In the genomic region with DNA sequence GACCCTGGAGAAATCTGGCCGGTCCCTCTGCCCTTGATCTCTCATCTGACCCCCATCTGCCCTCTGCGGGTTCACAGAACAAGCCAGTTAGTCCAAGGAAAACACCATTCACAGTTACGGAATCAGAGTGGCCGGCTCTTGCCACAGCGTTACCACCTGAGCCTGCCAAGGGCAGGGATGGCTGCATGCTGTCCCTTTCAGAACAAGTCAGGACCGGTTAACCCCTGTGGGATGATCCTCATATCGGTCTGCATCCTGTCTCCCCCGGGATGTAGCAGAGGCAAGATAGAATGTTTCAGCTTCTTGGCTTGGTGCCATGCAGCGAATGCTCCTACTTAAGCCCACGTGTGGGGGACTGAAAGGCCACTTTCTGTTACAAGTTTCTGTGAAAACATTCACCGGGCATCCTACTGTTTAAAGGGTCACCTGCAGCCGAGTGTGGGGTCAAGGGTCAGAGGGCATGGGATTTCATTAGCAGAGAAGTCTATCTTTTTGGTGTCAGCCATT, we compare ENCODE assay signal across 8 mouse cellular contexts. TPM values are rescaled to one million over a fixed set of nuclear protein-coding genes. Genes with fewer than 3 reads are reported as not detected.
DNase-seq lines count a peak whose midpoint lies in the region; ATAC-seq and TF ChIP-seq lines count a peak whose summit lies in the region.

No protein-coding gene starts in this region.

- ATAC-seq in forebrain, embryonic 14.5 days: no peak
- no peak for ATAC-seq in forebrain, postnatal 0 days
- no peak for ATAC-seq in embryonic facial prominence, embryonic 12.5 days (ENCODE audit: insufficient number of reproducible peaks, insufficient read depth, low FRiP score, low TSS enrichment)
- ATAC-seq in midbrain, embryonic 11.5 days (ENCODE audit: low FRiP score): no peak
- no peak for ATAC-seq in lung, postnatal 0 days

- DNase-seq in forebrain, embryonic 14.5 days (ENCODE audit: low spot score): peak; percentile 53
- DNase-seq in forebrain, postnatal 0 days: no peak
- peak; percentile 54 for DNase-seq in kidney, adult 9 months
- DNase-seq in midbrain, embryonic 11.5 days (ENCODE audit: low spot score, missing footprints): peak; percentile 90
- no peak for DNase-seq in thymus, postnatal 4 days
- no peak for DNase-seq in lung, postnatal 0 days (ENCODE audit: low spot score)
- DNase-seq in cerebellum, adult 11 months: no peak

- H3K9me3 ChIP-seq in forebrain, embryonic 14.5 days (replicated peaks; ENCODE audit: control insufficient read depth, low read length): no peaks in the 10 kb centered on the region
- H3K9me3 ChIP-seq in forebrain, postnatal 0 days (ENCODE audit: low read length): no peaks in the 10 kb centered on the region
- H3K9me3 ChIP-seq in embryonic facial prominence, embryonic 12.5 days: no peaks in the 10 kb centered on the region
- H3K9me3 ChIP-seq in midbrain, embryonic 11.5 days (ENCODE audit: control insufficient read depth, low read length): no peaks in the 10 kb centered on the region
- no peaks in the 10 kb centered on the region for H3K9me3 ChIP-seq in lung, postnatal 0 days (ENCODE audit: low read length)

- H3K4me1 ChIP-seq in forebrain, embryonic 14.5 days (ENCODE audit: control insufficient read depth, insufficient read depth, low read length): peaks cover 7% of the 10 kb centered on the region
- no peaks in the 10 kb centered on the region for H3K4me1 ChIP-seq in forebrain, postnatal 0 days (ENCODE audit: insufficient read depth)
- H3K4me1 ChIP-seq in embryonic facial prominence, embryonic 12.5 days: peaks cover 29% of the 10 kb centered on the region
- peaks cover 23% of the 10 kb centered on the region for H3K4me1 ChIP-seq in midbrain, embryonic 11.5 days (ENCODE audit: control insufficient read depth, insufficient read depth, low read length)
- H3K4me1 ChIP-seq in lung, postnatal 0 days (ENCODE audit: insufficient read depth, low read depth, low read length): no peaks in the 10 kb centered on the region

- H3K4me3 ChIP-seq in forebrain, embryonic 14.5 days (ENCODE audit: low read depth, low read length): no peak overlapping the region
- H3K4me3 ChIP-seq in forebrain, postnatal 0 days (ENCODE audit: low read depth, low read length): no peak overlapping the region
- no peak overlapping the region for H3K4me3 ChIP-seq in embryonic facial prominence, embryonic 12.5 days
- no peak overlapping the region for H3K4me3 ChIP-seq in midbrain, embryonic 11.5 days (ENCODE audit: low read depth, low read length)
- no peak overlapping the region for H3K4me3 ChIP-seq in lung, postnatal 0 days (ENCODE audit: low read depth, low read length)

- no peak for TF ChIP-seq CTCF in forebrain, postnatal 0 days (IDR thresholded peaks at IDR 0.05; ENCODE audit: low read depth)
- no peak for TF ChIP-seq CTCF in lung, postnatal 0 days (IDR thresholded peaks at IDR 0.05)

- no peak overlapping the region for H3K27ac ChIP-seq in forebrain, embryonic 14.5 days (ENCODE audit: low read depth, low read length)
- no peak overlapping the region for H3K27ac ChIP-seq in forebrain, postnatal 0 days (ENCODE audit: low read depth, low read length)
- no peak overlapping the region for H3K27ac ChIP-seq in embryonic facial prominence, embryonic 12.5 days
- H3K27ac ChIP-seq in midbrain, embryonic 11.5 days (ENCODE audit: low read depth, low read length): no peak overlapping the region
- no peak overlapping the region for H3K27ac ChIP-seq in lung, postnatal 0 days (ENCODE audit: low read length)

- H3K9ac ChIP-seq in forebrain, embryonic 14.5 days (ENCODE audit: low read length): no peak overlapping the region
- no peak overlapping the region for H3K9ac ChIP-seq in forebrain, postnatal 0 days
- no peak overlapping the region for H3K9ac ChIP-seq in embryonic facial prominence, embryonic 12.5 days
- no peak overlapping the region for H3K9ac ChIP-seq in midbrain, embryonic 11.5 days (ENCODE audit: low read length)
- no peak overlapping the region for H3K9ac ChIP-seq in lung, postnatal 0 days (replicated peaks; ENCODE audit: low read depth)

- H3K36me3 ChIP-seq in forebrain, embryonic 14.5 days (ENCODE audit: control insufficient read depth, insufficient read depth, low read length): no peaks in the 10 kb centered on the region
- H3K36me3 ChIP-seq in forebrain, postnatal 0 days (ENCODE audit: insufficient read depth): no peaks in the 10 kb centered on the region
- peaks cover 11% of the 10 kb centered on the region; the same call in 1 of the 2 replicates for H3K36me3 ChIP-seq in embryonic facial prominence, embryonic 12.5 days
- no peaks in the 10 kb centered on the region for H3K36me3 ChIP-seq in midbrain, embryonic 11.5 days (ENCODE audit: control insufficient read depth, insufficient read depth, low read length)
- H3K36me3 ChIP-seq in lung, postnatal 0 days (ENCODE audit: insufficient read depth, low read length): no peaks in the 10 kb centered on the region

- TF ChIP-seq EP300 in lung, postnatal 0 days (IDR thresholded peaks at IDR 0.05): no peak

- no peak overlapping the region for H3K4me2 ChIP-seq in forebrain, embryonic 14.5 days (ENCODE audit: low read length)
- no peak overlapping the region for H3K4me2 ChIP-seq in forebrain, postnatal 0 days (ENCODE audit: low read depth)
- peak overlapping the region; percentile 98 for H3K4me2 ChIP-seq in embryonic facial prominence, embryonic 12.5 days (replicated peaks)
- no peak overlapping the region for H3K4me2 ChIP-seq in midbrain, embryonic 11.5 days
- no peak overlapping the region for H3K4me2 ChIP-seq in lung, postnatal 0 days (replicated peaks; ENCODE audit: low read depth, low read length)

- 11% methylated on average over 12 of the region's 12 CpGs for WGBS in forebrain, embryonic 14.5 days
- WGBS in forebrain, postnatal 0 days: 12% methylated on average over 12 of the region's 12 CpGs
- WGBS in embryonic facial prominence, embryonic 12.5 days: 10% methylated on average over 12 of the region's 12 CpGs
- 4% methylated on average over 12 of the region's 12 CpGs for WGBS in midbrain, embryonic 11.5 days
- 7% methylated on average over 12 of the region's 12 CpGs for WGBS in lung, postnatal 0 days

- peaks cover 34% of the 10 kb centered on the region for H3K27me3 ChIP-seq in forebrain, embryonic 14.5 days (replicated peaks; ENCODE audit: control insufficient read depth, insufficient read depth, low read length)
- peaks cover 9% of the 10 kb centered on the region for H3K27me3 ChIP-seq in forebrain, postnatal 0 days (ENCODE audit: insufficient read depth, low read length)
- H3K27me3 ChIP-seq in embryonic facial prominence, embryonic 12.5 days: peaks cover 41% of the 10 kb centered on the region
- H3K27me3 ChIP-seq in midbrain, embryonic 11.5 days (ENCODE audit: control insufficient read depth, insufficient read depth, low read length): peaks cover 47% of the 10 kb centered on the region
- peaks cover 26% of the 10 kb centered on the region for H3K27me3 ChIP-seq in lung, postnatal 0 days (replicated peaks; ENCODE audit: insufficient read depth, low read length)

RNA-seq across cellular contexts. Expression of a gene that starts 2.8 kb away (rescaled TPM):
- polyA plus RNA-seq in forebrain, embryonic 14.5 days (2014; fragmentation: Nextera tagmentation; extraction: Ambion mirVana): 0.99 and 1.4 TPM in 2 replicates
- 10.8 and 19.4 TPM in 2 replicates for total RNA-seq in forebrain, postnatal 0 days (2014; rRNA removed)
- polyA plus RNA-seq in forebrain, postnatal 0 days (2015; fragmentation: Nextera tagmentation; extraction: Ambion mirVana): 1.2 and 2.1 TPM in 2 replicates
- 1.9 and 2.5 TPM in 2 replicates for polyA plus RNA-seq in embryonic facial prominence, embryonic 12.5 days (2016; fragmentation: Nextera tagmentation; extraction: Ambion mirVana)
- polyA plus RNA-seq in midbrain, embryonic 11.5 days (2014; fragmentation: Nextera tagmentation; extraction: Ambion mirVana): 0.18 and 0.32 TPM in 2 replicates
- polyA plus RNA-seq in lung, postnatal 0 days (2015; fragmentation: Nextera tagmentation; extraction: Ambion mirVana): 2.5 and 2.6 TPM in 2 replicates

Comparison
In these comparisons a context has a peak if more than half of its experiments do, and no peak if none do; other contexts are left out.
1. DNase-seq: peak in forebrain, embryonic 14.5 days (single experiment), kidney, adult 9 months (single experiment) and midbrain, embryonic 11.5 days (single experiment); none in forebrain, postnatal 0 days (single experiment), thymus, postnatal 4 days (single experiment), lung, postnatal 0 days (single experiment) and cerebellum, adult 11 months (single experiment).